Mouse (Mus musculus) midbrain, embryonic 11.5 days (tissue): Measurements from ENCODE around the gene Sgms1. TPM values are rescaled to one million over a fixed set of nuclear protein-coding genes. Genes with fewer than 3 reads are reported as not detected.

Experiments used
- ATAC-seq: fragments of 200-750 bp; cut with Nextera tagmentation; 2 replicates; pipeline ENCODE4 v1.8.0; 2017; ENCODE audit warnings: moderate TSS enrichment, moderate library complexity; ENCODE audit not compliant: low FRiP score
- DNase-seq: peaks from one replicate; pipeline ENCODE4 v3.0.0; 2015; ENCODE audit warnings: low spot score; ENCODE audit errors: missing footprints
- H3K27ac ChIP-seq: fragments of 300-500 bp; sonication (generic); 2 replicates; pipeline ENCODE4 v1.5.1; 2014; ENCODE audit warnings: low read depth, low read length
- H3K27me3 ChIP-seq: fragments of 300-500 bp; sonication (generic); 2 replicates; pipeline ENCODE4 v1.6.1; 2014; ENCODE audit warnings: mild to moderate bottlenecking, low read length, moderate library complexity, mixed read lengths; ENCODE audit not compliant: control insufficient read depth, insufficient read depth
- H3K36me3 ChIP-seq: fragments of 300-500 bp; sonication (generic); 2 replicates; pipeline ENCODE4 v1.6.1; 2014; ENCODE audit warnings: mild to moderate bottlenecking, low read length, moderate library complexity, mixed read lengths; ENCODE audit not compliant: control insufficient read depth, insufficient read depth
- H3K4me1 ChIP-seq: fragments of 300-500 bp; sonication (generic); 2 replicates; pipeline ENCODE4 v1.6.1; 2014; ENCODE audit warnings: low read length; ENCODE audit not compliant: control insufficient read depth, insufficient read depth
- H3K4me2 ChIP-seq: fragments of 300-500 bp; sonication (generic); 2 replicates; pipeline ENCODE4 v1.6.1; 2014; ENCODE audit warnings: mild to moderate bottlenecking, moderate library complexity
- H3K4me3 ChIP-seq: fragments of 300-500 bp; sonication (generic); 2 replicates; pipeline ENCODE4 v1.5.1; 2014; ENCODE audit warnings: low read depth, low read length
- H3K9ac ChIP-seq: fragments of 300-500 bp; sonication (generic); 2 replicates; pipeline ENCODE4 v1.6.1; 2014; ENCODE audit warnings: low read length
- H3K9me3 ChIP-seq: fragments of 300-500 bp; sonication (generic); 2 replicates; pipeline ENCODE4 v1.6.1; 2016; ENCODE audit warnings: low read length; ENCODE audit not compliant: control insufficient read depth
- WGBS: fragments of 180-500 bp; shearing (Covaris S2); extraction: QIAGEN DNeasy Blood & Tissue Kit; methylation state at CpG from one replicate; pipeline ENCODE4 v1.1.7; 2014; 5-methylcytosine and 5-hydroxymethylcytosine counted together
- polyA plus RNA-seq: library from polyadenylated mRNA; unstranded; fragments of >200 nt; fragmentation: Nextera tagmentation; extraction: Ambion mirVana; gene quantifications from 2 replicates; pipeline ENCODE4 v1.2.1, GENCODE M21; 2014

The Sgms1 gene
- polyA plus RNA-seq, 1 experiment from 2014 or later = 10.1 TPM

GRCm38 (mm10) chr19:32175991-32176390 lies 213.5 kb downstream of the Sgms1 start:
- H3K27me3 ChIP-seq = no peaks in the 10 kb centered on the region
- no peaks in the 10 kb centered on the region for H3K4me1 ChIP-seq
- H3K4me3 ChIP-seq = no peak overlapping the region
- no peak overlapping the region for H3K4me2 ChIP-seq
- DNase-seq (no peak), ATAC-seq (no peak)
- H3K36me3 ChIP-seq = no peaks in the 10 kb centered on the region
- no peak overlapping the region for H3K27ac ChIP-seq
- H3K9me3 ChIP-seq = no peaks in the 10 kb centered on the region
- no peak overlapping the region for H3K9ac ChIP-seq
- 95% methylated on average over 4 of the region's 4 CpGs for WGBS

- WGBS = 95% methylated on average over 7 of the region's 7 CpGs
- Histone ChIP-seq H3K4me3 (no peak overlapping the region), H3K9me3 (no peaks in the 10 kb centered on the region), H3K36me3 (no peaks in the 10 kb centered on the region), H3K4me2 (no peak overlapping the region), H3K4me1 (no peaks in the 10 kb centered on the region), H3K27me3 (no peaks in the 10 kb centered on the region), H3K27ac (no peak overlapping the region), H3K9ac (no peak overlapping the region)
- ATAC-seq = no peak
- DNase-seq = no peak
Observed at GRCm38 (mm10) chr19:32175013-32175412, 214.5 kb downstream of the Sgms1 start.

- Histone ChIP-seq H3K9ac (no peak overlapping the region), H3K27me3 (no peaks in the 10 kb centered on the region), H3K27ac (no peak overlapping the region), H3K4me2 (no peak overlapping the region), H3K9me3 (no peaks in the 10 kb centered on the region), H3K4me1 (no peaks in the 10 kb centered on the region), H3K4me3 (no peak overlapping the region), H3K36me3 (no peaks in the 10 kb centered on the region)
- ATAC-seq (no peak), DNase-seq (no peak)
- 85% methylated on average over 5 of the region's 5 CpGs for WGBS
Observed at GRCm38 (mm10) chr19:32174561-32174960, 215.0 kb downstream of the Sgms1 start.

DNA sequence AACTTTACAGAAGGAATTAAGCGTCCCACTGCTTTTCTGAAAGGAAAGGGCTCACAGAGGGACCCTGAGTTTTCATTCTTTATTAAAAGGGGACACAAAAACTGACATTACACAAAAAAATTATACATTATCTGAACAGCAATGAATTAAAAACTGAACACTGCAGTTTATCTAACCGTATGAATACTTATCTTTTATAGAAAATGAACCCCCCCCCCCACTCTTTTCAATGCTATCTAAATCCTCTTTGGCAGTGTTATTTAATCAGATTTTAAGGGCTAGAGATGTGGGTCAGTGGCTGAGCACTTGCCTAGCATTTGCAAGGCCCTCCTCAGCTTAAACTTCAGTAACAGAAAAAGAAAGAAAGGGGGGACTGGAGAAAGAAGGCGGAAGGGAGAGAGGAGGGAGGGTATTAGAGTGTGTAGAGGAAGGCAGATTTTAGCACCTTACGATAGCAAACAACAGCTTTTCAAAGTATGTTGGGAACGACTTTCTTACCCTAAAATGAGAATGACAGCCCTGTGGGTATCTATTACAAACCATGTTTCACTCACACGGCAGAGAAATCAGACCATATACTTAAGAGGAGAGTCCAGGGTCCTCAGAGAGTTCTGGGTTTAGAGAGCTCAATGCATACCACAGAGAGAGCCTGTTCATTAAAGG lies 215.9 kb downstream of the Sgms1 start:
- Histone ChIP-seq H3K9me3 (no peaks in the 10 kb centered on the region), H3K36me3 (no peaks in the 10 kb centered on the region), H3K4me2 (no peak overlapping the region), H3K4me3 (no peak overlapping the region), H3K9ac (no peak overlapping the region), H3K4me1 (no peaks in the 10 kb centered on the region), H3K27me3 (no peaks in the 10 kb centered on the region), H3K27ac (no peak overlapping the region)
- DNase-seq (no peak), ATAC-seq (no peak)
- WGBS = 57% methylated on average over 6 of the region's 6 CpGs

DNA sequence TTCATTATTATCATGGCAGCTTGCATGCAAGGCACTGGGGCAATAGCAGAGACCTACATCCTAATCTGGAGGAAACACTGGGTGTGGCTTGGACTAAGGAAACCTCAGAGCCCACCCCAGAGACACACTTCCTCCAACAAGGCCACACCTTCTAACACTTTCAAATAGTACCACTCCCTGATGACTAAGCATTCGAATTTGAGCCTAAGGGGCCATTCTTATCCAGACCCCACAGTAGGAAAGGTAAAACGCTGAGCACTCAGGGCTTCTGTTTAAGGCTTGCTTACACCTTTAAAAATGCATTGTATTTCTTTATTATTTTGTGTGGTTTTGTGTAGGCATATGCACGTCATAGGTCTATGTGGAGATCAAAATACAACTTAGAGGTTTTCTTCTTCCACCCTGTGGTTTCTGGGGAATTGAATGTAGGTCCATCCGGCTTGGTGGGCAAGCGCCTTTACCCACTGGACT lies 217.0 kb downstream of the Sgms1 start:
- Histone ChIP-seq H3K36me3 (no peaks in the 10 kb centered on the region), H3K4me3 (no peak overlapping the region), H3K9ac (no peak overlapping the region), H3K27me3 (no peaks in the 10 kb centered on the region), H3K9me3 (no peaks in the 10 kb centered on the region), H3K27ac (no peak overlapping the region), H3K4me2 (no peak overlapping the region), H3K4me1 (no peaks in the 10 kb centered on the region)
- DNase-seq (no peak), ATAC-seq (no peak)
- WGBS = 86% methylated on average over 5 of the region's 5 CpGs

DNA sequence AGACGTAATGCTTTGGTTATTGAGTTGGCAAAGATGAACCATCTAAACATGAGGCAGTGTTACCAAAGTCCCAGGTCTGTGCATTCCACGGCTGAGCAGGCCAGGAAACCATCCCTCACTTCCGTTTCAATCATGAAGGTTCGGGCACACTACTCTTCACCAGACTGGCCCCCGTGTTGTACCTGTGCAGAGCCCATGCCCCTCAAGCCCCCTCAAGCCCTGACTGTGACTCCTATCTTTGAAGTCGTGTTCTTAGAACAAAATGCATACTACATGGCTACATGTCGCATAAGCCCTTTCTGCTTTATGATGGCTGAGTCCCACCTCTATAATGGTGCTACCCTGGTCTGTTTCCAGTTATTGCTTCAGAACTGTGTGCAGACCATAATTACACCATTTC lies 217.5 kb downstream of the Sgms1 start:
- H3K4me3 ChIP-seq = no peak overlapping the region
- H3K9ac ChIP-seq = no peak overlapping the region
- no peaks in the 10 kb centered on the region for H3K4me1 ChIP-seq
- H3K4me2 ChIP-seq = no peak overlapping the region
- H3K27ac ChIP-seq = no peak overlapping the region
- H3K27me3 ChIP-seq = no peaks in the 10 kb centered on the region
- ATAC-seq (no peak), DNase-seq (no peak)
- no peaks in the 10 kb centered on the region for H3K9me3 ChIP-seq
- WGBS = 86% methylated on average over 7 of the region's 7 CpGs
- H3K36me3 ChIP-seq = no peaks in the 10 kb centered on the region

- peak; percentile 93 for DNase-seq
- no peak overlapping the region for H3K4me2 ChIP-seq
- no peak overlapping the region for H3K27ac ChIP-seq
- no peaks in the 10 kb centered on the region for H3K9me3 ChIP-seq
- 84% methylated on average over 8 of the region's 9 CpGs for WGBS
- H3K27me3 ChIP-seq = no peaks in the 10 kb centered on the region
- no peaks in the 10 kb centered on the region for H3K36me3 ChIP-seq
- H3K9ac ChIP-seq = no peak overlapping the region
- H3K4me3 ChIP-seq = no peak overlapping the region
- ATAC-seq = peak; percentile 66; the same call in 1 of the 2 replicates
- H3K4me1 ChIP-seq = no peaks in the 10 kb centered on the region
Observed at GRCm38 (mm10) chr19:32169634-32170540, 219.6 kb downstream of the Sgms1 start.

- Histone ChIP-seq H3K9me3 (no peaks in the 10 kb centered on the region), H3K4me3 (no peak overlapping the region), H3K27ac (no peak overlapping the region), H3K36me3 (no peaks in the 10 kb centered on the region), H3K27me3 (no peaks in the 10 kb centered on the region), H3K4me2 (no peak overlapping the region), H3K4me1 (no peaks in the 10 kb centered on the region), H3K9ac (no peak overlapping the region)
- 87% methylated on average over 9 of the region's 9 CpGs for WGBS
- no peak for ATAC-seq
- no peak for DNase-seq
Observed at GRCm38 (mm10) chr19:32168031-32168430, 221.5 kb downstream of the Sgms1 start.
